Mouse (Mus musculus): Measurements from ENCODE around the gene Shd. TPM values are rescaled to one million over a fixed set of nuclear protein-coding genes. Genes with fewer than 3 reads are reported as not detected.

The Shd gene
- polyA plus RNA-seq, 1 experiment = 1.6 TPM

DNA sequence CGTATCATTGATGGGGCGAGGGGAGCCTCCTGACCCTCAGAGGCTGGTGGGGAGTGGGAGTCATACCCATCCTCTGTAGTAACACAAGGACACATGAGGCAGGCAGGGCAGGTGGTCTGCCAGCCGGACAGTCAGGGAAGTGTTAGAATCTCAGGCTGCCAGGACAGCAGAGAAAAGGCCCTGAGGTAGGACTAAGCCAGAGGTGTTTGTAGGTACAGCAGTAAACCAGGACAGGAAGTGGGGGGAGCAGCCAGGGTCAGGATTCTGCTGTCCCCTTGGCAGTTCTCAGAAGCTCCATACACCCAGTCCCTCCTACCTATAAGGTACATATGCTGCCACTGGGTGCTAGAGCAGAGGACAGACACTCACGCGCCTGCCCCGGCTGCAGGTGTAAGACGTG is 8.6 kb upstream of the Shd start:
- Histone ChIP-seq H3K4me1 (ENCODE audit: control insufficient read depth, insufficient read depth, low read length) (peaks cover 1% of the 10 kb centered on the region), H3K27ac (ENCODE audit: control insufficient read depth, insufficient read depth, low read depth, low read length, poor library complexity) (no peak overlapping the region), H3K4me3 (replicated peaks; ENCODE audit: control insufficient read depth, low read depth, low read length) (no peak overlapping the region)
- TF ChIP-seq POLR2A (IDR thresholded peaks at IDR 0.05; ENCODE audit: borderline replicate concordance, control insufficient read depth, low read depth, low read length) (no peak), CTCF (IDR thresholded peaks at IDR 0.05; ENCODE audit: control insufficient read depth, insufficient read depth, low read length) (no peak)
- 86% methylated on average over 7 of the region's 7 CpGs for WGBS

DNA sequence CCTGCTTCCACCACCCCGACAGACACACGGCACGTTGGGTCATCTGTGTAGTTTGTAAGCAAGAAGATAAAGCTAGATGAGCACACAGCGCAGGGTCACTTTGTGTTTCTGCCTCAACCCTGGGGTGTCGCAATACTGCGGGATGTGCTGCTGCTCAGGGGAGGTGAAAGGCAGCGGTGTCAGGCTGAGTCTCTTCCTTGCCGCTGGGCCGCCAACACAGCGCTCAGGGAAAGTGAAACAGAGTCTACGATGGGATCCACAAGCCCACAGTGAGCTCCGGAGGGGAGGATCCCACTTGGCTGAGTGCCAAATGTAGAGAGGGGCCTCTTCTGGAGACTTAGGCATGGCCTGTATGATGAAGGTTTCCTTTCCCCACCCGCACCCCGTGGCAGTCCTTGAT is 7.1 kb upstream of the Shd start:
- H3K27ac ChIP-seq (ENCODE audit: control insufficient read depth, insufficient read depth, low read depth, low read length, poor library complexity) = peak overlapping the region; percentile 29
- H3K4me1 ChIP-seq (ENCODE audit: control insufficient read depth, insufficient read depth, low read length) = peaks cover 1% of the 10 kb centered on the region
- TF ChIP-seq POLR2A (IDR thresholded peaks at IDR 0.05; ENCODE audit: borderline replicate concordance, control insufficient read depth, low read depth, low read length) (0 out of 2 replicates have a peak, but pooled peaks have one; percentile 23), CTCF (IDR thresholded peaks at IDR 0.05; ENCODE audit: control insufficient read depth, insufficient read depth, low read length) (0 out of 2 replicates have a peak, but pooled peaks have one; percentile 8)
- WGBS = 55% methylated on average over 14 of the region's 14 CpGs
- H3K4me3 ChIP-seq (replicated peaks; ENCODE audit: control insufficient read depth, low read depth, low read length) = peak overlapping the region; percentile 7

DNA sequence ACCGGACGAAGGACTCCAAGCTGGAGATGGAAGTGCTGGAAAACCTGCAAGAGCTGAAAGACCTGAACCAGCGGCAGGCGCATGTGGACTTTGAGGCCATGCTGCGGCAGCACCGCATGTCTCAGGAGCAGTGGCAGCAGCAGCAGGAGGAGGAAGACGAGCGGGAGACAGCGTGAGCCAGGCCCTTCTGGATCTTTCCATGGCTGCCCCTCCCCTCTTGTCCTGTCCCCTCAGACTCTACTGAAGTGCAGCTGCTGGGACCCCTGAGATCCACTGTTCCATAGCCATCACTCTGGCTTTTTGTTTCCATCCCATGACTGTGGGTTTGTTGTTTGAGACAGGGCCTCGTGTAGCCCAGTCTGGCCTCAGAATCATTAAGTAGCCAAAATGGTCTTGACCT is 5.8 kb upstream of the Shd start:
- H3K4me1 ChIP-seq (ENCODE audit: control insufficient read depth, insufficient read depth, low read length) = peaks cover 1% of the 10 kb centered on the region
- no peak overlapping the region for H3K4me3 ChIP-seq (replicated peaks; ENCODE audit: control insufficient read depth, low read depth, low read length)
- 94% methylated on average over 10 of the region's 10 CpGs for WGBS
- no peak overlapping the region for H3K27ac ChIP-seq (ENCODE audit: control insufficient read depth, insufficient read depth, low read depth, low read length, poor library complexity)
- no peak for TF ChIP-seq CTCF (IDR thresholded peaks at IDR 0.05; ENCODE audit: control insufficient read depth, insufficient read depth, low read length)
- 0 out of 2 replicates have a peak, but pooled peaks have one; percentile 7 for TF ChIP-seq POLR2A (IDR thresholded peaks at IDR 0.05; ENCODE audit: borderline replicate concordance, control insufficient read depth, low read depth, low read length)

DNA sequence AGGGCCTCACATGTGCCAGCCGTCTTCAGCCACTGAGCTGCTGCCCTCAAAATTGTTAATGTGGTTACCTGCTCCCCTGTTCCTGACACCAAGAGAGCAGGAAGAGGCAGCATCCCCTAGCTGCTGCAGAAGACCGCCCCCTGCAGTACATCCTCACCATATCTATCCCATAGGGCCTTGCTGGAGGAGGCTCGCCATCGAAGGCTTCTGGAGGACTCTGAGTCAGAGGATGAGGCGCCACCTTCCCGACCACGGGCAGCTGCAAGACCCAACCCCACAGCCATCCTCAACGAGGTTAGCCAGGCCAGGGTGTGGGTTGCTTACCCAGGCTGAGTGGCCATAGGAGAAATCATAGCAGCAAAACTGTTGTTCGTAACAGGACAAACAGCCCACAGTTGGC is 5.3 kb upstream of the Shd start:
- Histone ChIP-seq H3K4me1 (ENCODE audit: control insufficient read depth, insufficient read depth, low read length) (no peaks in the 10 kb centered on the region; the same call in none of the 2 replicates), H3K27ac (ENCODE audit: control insufficient read depth, insufficient read depth, low read depth, low read length, poor library complexity) (no peak overlapping the region), H3K4me3 (replicated peaks; ENCODE audit: control insufficient read depth, low read depth, low read length) (no peak overlapping the region)
- 78% methylated on average over 9 of the region's 9 CpGs for WGBS
- TF ChIP-seq CTCF (IDR thresholded peaks at IDR 0.05; ENCODE audit: control insufficient read depth, insufficient read depth, low read length) (no peak), POLR2A (IDR thresholded peaks at IDR 0.05; ENCODE audit: borderline replicate concordance, control insufficient read depth, low read depth, low read length) (no peak)

DNA sequence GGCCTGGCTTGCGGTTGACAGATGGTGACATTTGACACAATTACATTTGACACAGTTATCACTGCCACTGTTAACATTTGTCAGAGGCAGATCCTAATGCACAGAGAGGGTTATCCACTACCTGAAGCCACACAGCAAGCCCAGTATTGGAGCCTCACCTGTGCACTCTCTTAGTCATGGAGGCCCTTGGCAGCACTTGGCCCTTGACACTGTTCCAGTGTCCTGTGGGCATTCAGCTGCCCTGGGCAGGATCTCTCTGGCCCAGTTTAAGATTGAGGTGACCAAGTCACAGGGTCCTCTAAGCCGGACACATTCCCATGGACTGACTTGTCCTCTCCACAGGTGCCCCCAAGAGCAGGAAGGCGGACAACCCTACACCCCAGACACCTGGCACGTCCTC is 3.1 kb upstream of the Shd start:
- Histone ChIP-seq H3K4me3 (replicated peaks; ENCODE audit: control insufficient read depth, low read depth, low read length) (no peak overlapping the region), H3K27ac (ENCODE audit: control insufficient read depth, insufficient read depth, low read depth, low read length, poor library complexity) (no peak overlapping the region), H3K4me1 (ENCODE audit: control insufficient read depth, insufficient read depth, low read length) (no peaks in the 10 kb centered on the region; the same call in none of the 2 replicates)
- 93% methylated on average over 4 of the region's 4 CpGs for WGBS
- TF ChIP-seq CTCF (IDR thresholded peaks at IDR 0.05; ENCODE audit: control insufficient read depth, insufficient read depth, low read length) (no peak), POLR2A (IDR thresholded peaks at IDR 0.05; ENCODE audit: borderline replicate concordance, control insufficient read depth, low read depth, low read length) (no peak)

DNA sequence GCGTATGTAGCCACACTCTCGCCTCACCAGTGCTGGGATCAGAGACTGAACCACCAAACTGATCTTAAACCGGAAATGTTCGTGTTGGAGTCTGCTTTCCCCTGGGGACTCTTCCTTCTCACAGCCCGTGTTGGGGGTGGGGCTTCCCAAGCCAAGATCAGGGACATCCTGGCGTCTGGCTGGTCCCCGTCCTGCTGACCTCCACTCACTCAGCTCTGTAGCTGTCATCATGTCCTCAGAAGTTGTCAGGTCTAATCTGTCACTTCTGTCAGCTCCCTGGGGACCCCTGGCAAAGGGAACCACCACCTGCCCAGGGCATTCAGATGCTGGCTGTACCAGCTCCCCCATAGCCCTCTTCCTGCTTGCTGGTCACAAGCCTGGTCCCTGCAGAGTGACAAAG is 2.1 kb upstream of the Shd start:
- no peaks in the 10 kb centered on the region for H3K4me1 ChIP-seq (ENCODE audit: control insufficient read depth, insufficient read depth, low read length)
- WGBS = 75% methylated on average over 7 of the region's 7 CpGs
- no peak for TF ChIP-seq CTCF (IDR thresholded peaks at IDR 0.05; ENCODE audit: control insufficient read depth, insufficient read depth, low read length)
- TF ChIP-seq POLR2A (IDR thresholded peaks at IDR 0.05; ENCODE audit: borderline replicate concordance, control insufficient read depth, low read depth, low read length) = no peak
- H3K27ac ChIP-seq (ENCODE audit: control insufficient read depth, insufficient read depth, low read depth, low read length, poor library complexity) = no peak overlapping the region
- no peak overlapping the region for H3K4me3 ChIP-seq (replicated peaks; ENCODE audit: control insufficient read depth, low read depth, low read length)

DNA sequence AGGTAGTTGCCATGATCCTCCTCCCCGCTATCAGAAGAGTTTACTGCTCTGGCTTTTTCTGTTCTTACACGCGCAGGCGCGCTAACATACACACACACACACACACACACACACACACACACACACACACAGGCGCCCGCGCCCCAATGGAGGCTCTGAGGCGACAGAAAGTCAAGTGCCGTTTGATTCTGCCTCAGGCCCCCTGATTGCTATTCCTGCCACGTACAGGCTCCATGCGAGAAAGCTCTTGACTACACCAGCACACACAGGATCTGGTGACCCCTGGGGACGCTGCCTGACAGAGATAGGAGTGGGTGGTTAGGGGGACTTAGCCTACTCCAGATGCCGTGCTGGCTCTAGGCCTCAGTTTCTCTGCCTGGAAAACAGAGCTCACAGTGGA is 707 bp upstream of the Shd start:
- Histone ChIP-seq H3K4me1 (ENCODE audit: control insufficient read depth, insufficient read depth, low read length) (no peaks in the 10 kb centered on the region), H3K4me3 (replicated peaks; ENCODE audit: control insufficient read depth, low read depth, low read length) (no peak overlapping the region), H3K27ac (ENCODE audit: control insufficient read depth, insufficient read depth, low read depth, low read length, poor library complexity) (no peak overlapping the region)
- TF ChIP-seq POLR2A (IDR thresholded peaks at IDR 0.05; ENCODE audit: borderline replicate concordance, control insufficient read depth, low read depth, low read length) (no peak), CTCF (IDR thresholded peaks at IDR 0.05; ENCODE audit: control insufficient read depth, insufficient read depth, low read length) (no peak)
- WGBS = 44% methylated on average over 14 of the region's 14 CpGs

DNA sequence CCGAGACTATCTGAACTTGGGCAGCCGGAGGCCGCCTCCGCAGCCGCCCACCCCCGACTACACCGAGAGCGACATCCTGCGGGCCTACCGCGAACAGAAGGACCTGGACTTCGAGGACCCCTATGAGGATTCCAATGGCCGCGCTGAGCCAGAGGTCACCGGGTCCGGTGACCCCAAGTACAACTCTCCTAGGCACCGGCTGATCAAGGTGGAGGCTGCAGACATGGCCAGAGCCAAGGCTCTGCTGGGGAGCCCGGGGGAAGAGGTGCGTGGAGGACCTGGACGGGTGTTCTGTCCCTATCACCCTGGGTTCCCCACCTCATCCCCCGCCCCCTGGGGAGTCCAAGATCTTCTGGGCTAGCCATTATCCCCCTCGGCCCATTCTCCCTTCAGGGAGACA is 1.2 kb downstream of the Shd start:
- Histone ChIP-seq H3K4me3 (replicated peaks; ENCODE audit: control insufficient read depth, low read depth, low read length) (no peak overlapping the region), H3K4me1 (ENCODE audit: control insufficient read depth, insufficient read depth, low read length) (no peaks in the 10 kb centered on the region), H3K27ac (ENCODE audit: control insufficient read depth, insufficient read depth, low read depth, low read length, poor library complexity) (no peak overlapping the region)
- TF ChIP-seq POLR2A (IDR thresholded peaks at IDR 0.05; ENCODE audit: borderline replicate concordance, control insufficient read depth, low read depth, low read length) (no peak), CTCF (IDR thresholded peaks at IDR 0.05; ENCODE audit: control insufficient read depth, insufficient read depth, low read length) (no peak)
- 41% methylated on average over 22 of the region's 22 CpGs for WGBS

DNA sequence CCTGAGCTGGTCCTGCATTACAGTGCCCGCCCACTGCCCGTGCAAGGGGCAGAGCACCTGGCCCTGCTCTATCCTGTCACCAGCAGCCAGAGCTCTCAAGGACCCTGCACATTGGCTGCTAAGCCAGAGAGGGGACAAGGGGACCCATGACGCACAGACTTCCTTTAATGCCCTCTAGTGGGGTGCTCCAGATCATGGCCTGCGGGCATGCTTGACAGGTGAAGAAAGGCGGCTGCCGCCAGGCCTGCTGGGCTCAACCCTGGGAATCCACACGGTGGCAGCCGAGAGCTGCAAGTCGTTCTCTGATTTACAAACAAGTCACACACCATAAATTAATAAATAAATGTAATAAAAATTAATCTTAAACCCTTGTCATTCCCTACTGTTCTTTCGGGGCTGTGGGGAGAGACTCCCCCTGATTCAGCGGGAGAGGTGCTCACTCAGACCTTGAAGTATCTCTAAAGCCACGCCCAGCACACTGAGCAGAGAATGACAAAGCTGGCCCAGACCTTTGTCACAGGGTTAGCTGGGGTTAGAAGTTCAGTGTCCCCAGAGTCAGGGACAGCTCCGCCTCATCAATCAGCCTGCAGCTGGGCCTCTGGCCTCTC is 6.1 kb downstream of the Shd start:
- no peaks in the 10 kb centered on the region for H3K4me1 ChIP-seq (ENCODE audit: control insufficient read depth, insufficient read depth, low read length)
- WGBS = 20% methylated on average over 13 of the region's 13 CpGs
- TF ChIP-seq CTCF (IDR thresholded peaks at IDR 0.05; ENCODE audit: control insufficient read depth, insufficient read depth, low read length) = peak; percentile 80
- TF ChIP-seq POLR2A (IDR thresholded peaks at IDR 0.05; ENCODE audit: borderline replicate concordance, control insufficient read depth, low read depth, low read length) = no peak
- no peak overlapping the region for H3K27ac ChIP-seq (ENCODE audit: control insufficient read depth, insufficient read depth, low read depth, low read length, poor library complexity)
- H3K4me3 ChIP-seq (replicated peaks; ENCODE audit: control insufficient read depth, low read depth, low read length) = no peak overlapping the region
